Mouse (Mus musculus) B cell, adult 2 months (primary cell): ENCODE measurements around the gene 1700001C19Rik.

Experiments used
- DNase-seq, 2 experiments: peaks; one replicate each; pipeline ENCODE4 v3.0.0; 2022

1700001C19Rik gene

DNA sequence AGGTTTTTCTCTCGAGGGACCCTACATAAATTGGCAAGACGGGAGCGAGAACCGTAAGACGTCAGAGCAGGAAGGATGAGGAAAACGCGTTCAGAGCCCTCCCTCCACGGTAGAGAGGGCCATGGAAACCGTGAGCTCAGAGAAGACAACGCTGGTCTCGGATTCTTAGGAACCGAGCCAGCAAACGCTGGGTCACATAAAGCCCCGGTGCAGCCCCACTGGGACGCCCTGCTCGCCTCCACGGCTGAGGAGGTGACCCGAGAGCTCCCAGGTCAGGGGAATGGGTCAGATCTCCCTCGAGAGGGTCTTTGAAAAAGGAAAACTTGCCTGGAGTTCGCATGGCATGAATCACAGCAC lies 68.1 kb downstream of the 1700001C19Rik start:
- no peak for DNase-seq

DNA sequence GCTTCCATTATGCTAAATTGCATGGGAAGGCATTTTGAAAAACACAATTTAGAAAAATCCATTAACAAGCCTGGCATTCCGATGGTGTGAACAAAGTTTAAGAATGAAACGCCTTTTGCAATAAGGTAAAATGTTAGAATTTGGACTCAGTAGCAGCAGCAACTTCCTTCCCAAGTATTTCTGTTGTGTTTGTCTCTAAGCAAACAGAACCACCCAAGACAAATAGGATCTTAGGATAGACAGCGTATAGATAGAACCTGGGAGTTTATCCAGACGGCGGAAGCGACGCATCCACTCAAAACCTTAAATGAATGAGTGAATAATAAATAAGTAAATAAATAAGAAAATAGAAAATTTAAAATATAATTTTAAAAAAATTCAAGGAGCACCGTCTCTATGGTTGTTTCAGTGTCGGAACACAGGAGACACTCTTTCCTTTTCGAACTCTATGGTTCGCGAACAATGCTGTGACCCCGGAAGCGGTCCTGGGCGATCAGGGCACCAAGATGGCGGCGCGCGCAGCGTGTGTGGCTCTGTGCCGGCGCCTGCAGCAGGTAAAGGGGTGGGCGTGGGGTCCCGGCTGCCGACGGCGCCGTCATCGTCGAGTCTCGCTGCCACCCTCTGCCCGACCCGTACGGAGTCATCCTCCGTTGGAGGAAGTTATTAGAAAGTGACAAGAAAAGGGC lies 68.6 kb downstream of the 1700001C19Rik start, which contains the start of gene Mrps10:
Gene Mrps10, plus strand, starts transcription at position 487 of the 686 bp plus-strand sequence.
- DNase-seq = peak; percentile 86 to 87
